Mouse (Mus musculus) left cerebral cortex, postnatal 4 days (tissue): ENCODE measurements around the gene Myo3b. TPM values are rescaled to one million over a fixed set of nuclear protein-coding genes. Genes with fewer than 3 reads are reported as not detected.

Source experiments
- DNase-seq: peaks from one replicate; pipeline ENCODE4 v3.0.0-alpha.2; 2022
- intact Hi-C: fragments of 180-260 bp; cut with DNase I; formaldehyde crosslinking; loops from one replicate; pipeline ENCODE4 v1.15.1; 2025
- total RNA-seq, 2 experiments: library from RNA; stranded (reverse); gene quantifications; 2 replicates each; pipeline ENCODE4 v1.2.3; 2021

The Myo3b gene
- total RNA-seq, 2 experiments from 2014 or later = 1.1 to 1.3 TPM

GRCm38 (mm10) chr2:70065116-70065515, 26.2 kb downstream of the Myo3b start:
- intact Hi-C loops = no loop called here
- DNase-seq = no peak

GRCm38 (mm10) chr2:70065729-70066300, 26.9 kb downstream of the Myo3b start:
- intact Hi-C loops = no loop called here
- no peak for DNase-seq

GRCm38 (mm10) chr2:70066338-70067022, 27.6 kb downstream of the Myo3b start:
- DNase-seq = no peak
- intact Hi-C loops = no loop called here

- intact Hi-C loops = no loop called here
- DNase-seq = no peak
Observed at GRCm38 (mm10) chr2:70069861-70070260, 30.9 kb downstream of the Myo3b start.

- no peak for DNase-seq
- intact Hi-C loops = no loop called here
Observed at GRCm38 (mm10) chr2:70083444-70084020, 44.6 kb downstream of the Myo3b start.

- intact Hi-C loops = no loop called here
- DNase-seq = no peak
Observed at GRCm38 (mm10) chr2:70091261-70091660, 52.3 kb downstream of the Myo3b start.

- no peak for DNase-seq
- intact Hi-C loops = no loop called here
Observed at GRCm38 (mm10) chr2:70091801-70092522, 53.0 kb downstream of the Myo3b start.

- no peak for DNase-seq
- intact Hi-C loops = no loop called here
Observed at GRCm38 (mm10) chr2:70092665-70093064, 53.7 kb downstream of the Myo3b start.

- no peak for DNase-seq
- intact Hi-C loops = no loop called here
Observed at GRCm38 (mm10) chr2:70094446-70094845, 55.5 kb downstream of the Myo3b start.

GRCm38 (mm10) chr2:70097229-70098095, 58.5 kb downstream of the Myo3b start:
- no peak for DNase-seq
- intact Hi-C loops = no loop called here

- intact Hi-C loops = no loop called here
- no peak for DNase-seq
Observed at GRCm38 (mm10) chr2:70099459-70099858, 60.5 kb downstream of the Myo3b start.

- intact Hi-C loops = no loop called here
- DNase-seq = no peak
Observed at GRCm38 (mm10) chr2:70105286-70106030, 66.5 kb downstream of the Myo3b start.

- intact Hi-C loops = no loop called here
- DNase-seq = no peak
Observed at GRCm38 (mm10) chr2:70109010-70109409, 70.1 kb downstream of the Myo3b start.

GRCm38 (mm10) chr2:70113798-70114782, 75.2 kb downstream of the Myo3b start:
- DNase-seq = no peak
- intact Hi-C loops = no loop called here

- intact Hi-C loops = no loop called here
- DNase-seq = no peak
Observed at GRCm38 (mm10) chr2:70118376-70119264, 79.7 kb downstream of the Myo3b start.

- intact Hi-C loops = no loop called here
- DNase-seq = no peak
Observed at GRCm38 (mm10) chr2:70119265-70119663, 80.3 kb downstream of the Myo3b start.

- intact Hi-C loops = loop anchor here (2.0 to 10.0 kb wide), 3 partner anchors 101 to 538 kb away; partner anchors contain the start of genes Gm26558 and Gorasp2
- DNase-seq = no peak
Observed at GRCm38 (mm10) chr2:70126330-70126729, 87.4 kb downstream of the Myo3b start.

GRCm38 (mm10) chr2:70126783-70127182, 87.9 kb downstream of the Myo3b start:
- intact Hi-C loops = loop anchor here (2.0 to 10.0 kb wide), 3 partner anchors 101 to 538 kb away; partner anchors contain the start of genes Gm26558 and Gorasp2
- peak; percentile 90 for DNase-seq
